Mouse (Mus musculus) spleen, embryonic (tissue): Measurements from ENCODE around the gene Top2a.

Source experiments
- CTCF ChIA-PET: fragments of 350-600 bp; sonication (Branson Sonifier 250); formaldehyde crosslinking; loops from one replicate; lab custom pipeline; 2022; lab: Charles Lee

Gene Top2a

GRCm38 (mm10) chr11:98968716-98969495 is 55.1 kb downstream of the Top2a start:
- CTCF ChIA-PET = interaction anchor here (0.5 to 0.9 kb wide), 3 partner anchors 16 to 179 kb away, joined by 6 to 7 read pairs (median 6); no protein-coding TSS in a partner anchor

DNA sequence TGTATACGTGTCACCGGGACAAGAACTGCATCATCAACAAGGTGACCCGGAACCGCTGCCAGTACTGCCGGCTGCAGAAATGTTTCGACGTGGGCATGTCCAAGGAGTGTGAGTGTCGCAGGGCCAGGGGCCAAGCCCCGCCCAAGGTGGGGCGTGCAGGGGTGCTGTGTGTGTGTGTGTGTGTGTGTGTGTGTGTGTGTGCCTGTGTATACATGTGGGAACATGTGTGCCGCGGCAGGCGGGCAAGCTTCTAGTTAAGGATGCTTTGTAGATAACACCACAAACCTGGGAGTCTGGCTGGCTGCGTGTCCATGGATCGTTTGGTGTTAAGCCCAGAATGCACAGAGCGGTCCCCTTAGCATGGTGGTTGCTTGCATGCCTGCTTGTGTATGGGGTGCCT is 55.9 kb downstream of the Top2a start:
- CTCF ChIA-PET = interaction anchor here (0.8 to 1.0 kb wide), 2 partner anchors 26 to 49 kb away, joined by 3 read pairs; no protein-coding TSS in a partner anchor

GRCm38 (mm10) chr11:98966499-98967141 is 57.4 kb downstream of the Top2a start:
- CTCF ChIA-PET = interaction anchor here (0.5 to 1.7 kb wide), 5 partner anchors 8 to 238 kb away, joined by 3 to 10 read pairs (median 4); no protein-coding TSS in a partner anchor

DNA sequence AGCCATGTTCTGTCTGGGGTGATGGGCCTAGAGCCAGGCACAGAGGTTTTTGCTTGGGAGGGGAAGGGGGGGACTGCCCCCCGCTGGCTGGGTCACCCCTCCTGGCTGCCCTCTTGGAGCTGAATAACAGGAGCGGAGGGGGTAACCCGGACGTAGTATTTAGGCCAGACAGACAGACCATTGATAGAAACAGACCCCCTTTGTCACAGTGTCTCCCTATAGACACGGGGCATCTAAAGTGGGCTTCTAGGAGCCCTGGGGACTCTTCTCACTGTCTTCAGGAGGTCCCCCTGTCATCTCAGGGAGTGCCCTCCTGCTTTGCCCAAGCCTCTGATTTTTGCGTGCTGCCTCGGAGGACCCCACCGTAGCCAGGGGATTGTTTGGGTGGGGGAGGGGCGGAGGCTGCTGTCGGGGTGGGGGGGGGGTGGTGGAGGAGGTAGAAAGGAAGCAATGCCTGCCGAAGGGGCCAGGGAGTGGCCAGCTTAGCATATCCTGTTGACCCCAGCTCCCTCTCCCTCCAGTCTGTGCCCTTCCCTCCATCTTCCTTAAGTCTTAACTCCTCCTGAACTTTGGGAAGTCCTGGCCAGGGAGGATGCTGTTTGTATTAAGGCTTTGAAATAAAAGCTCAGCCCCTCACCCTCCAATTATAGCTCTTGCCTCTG is 58.4 kb downstream of the Top2a start:
- CTCF ChIA-PET = interaction anchor here (0.5 to 1.7 kb wide), 3 partner anchors 15 to 33 kb away, joined by 3 to 5 read pairs (median 4); no protein-coding TSS in a partner anchor

GRCm38 (mm10) chr11:98964616-98965415 is 59.2 kb downstream of the Top2a start:
- CTCF ChIA-PET = interaction anchor here (0.5 to 1.7 kb wide), 3 partner anchors 7 to 16 kb away, joined by 3 to 5 read pairs (median 4); no protein-coding TSS in a partner anchor

GRCm38 (mm10) chr11:98964201-98964615 is 59.8 kb downstream of the Top2a start:
- CTCF ChIA-PET = interaction anchor here (1.0 kb wide), 3 partner anchors 8 to 26 kb away, joined by 3 to 4 read pairs (median 3); no protein-coding TSS in a partner anchor

- CTCF ChIA-PET = interaction anchor here (0.6 to 1.7 kb wide), 5 partner anchors 9 to 1942 kb away, joined by 3 to 5 read pairs (median 3); no protein-coding TSS in a partner anchor
Measured at GRCm38 (mm10) chr11:98963191-98964021, 60.6 kb downstream of the Top2a start.

DNA sequence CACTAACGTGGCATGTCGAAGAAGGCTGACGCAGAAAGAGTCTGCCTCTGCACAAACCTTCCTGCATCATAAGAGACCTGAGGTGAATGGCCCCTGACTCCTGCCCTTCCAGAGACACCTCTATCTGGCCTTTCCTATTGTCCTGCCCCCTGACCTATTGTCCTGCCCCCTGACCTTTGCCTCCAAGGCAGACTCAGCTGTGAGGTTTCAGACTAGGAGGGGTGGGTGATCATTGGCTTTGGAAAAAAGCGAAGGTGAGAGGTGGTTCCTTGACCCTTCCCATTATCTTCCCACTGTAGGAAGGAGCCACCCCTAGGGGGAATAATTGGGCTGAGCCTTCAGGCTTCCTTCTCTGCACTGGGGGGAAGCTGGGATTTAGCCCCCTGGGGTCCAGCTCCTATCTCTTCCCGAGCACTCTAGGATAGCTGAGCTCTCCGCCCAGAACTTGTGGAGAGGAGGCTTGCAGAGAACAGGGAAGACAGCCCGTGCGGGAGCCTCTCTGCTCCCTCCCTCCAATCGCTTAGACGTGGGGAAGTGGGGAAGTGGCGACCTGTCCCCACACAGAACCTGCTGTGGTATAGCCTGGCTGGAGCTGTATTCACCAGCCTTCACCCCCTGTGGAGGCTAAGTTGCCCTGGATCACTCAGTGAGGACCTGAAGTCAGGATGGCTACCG is 61.4 kb downstream of the Top2a start:
- CTCF ChIA-PET = interaction anchor here (0.6 to 1.8 kb wide), 3 partner anchors 13 to 1941 kb away, joined by 3 to 5 read pairs (median 3); no protein-coding TSS in a partner anchor

GRCm38 (mm10) chr11:98961766-98962165 is 62.2 kb downstream of the Top2a start:
- CTCF ChIA-PET = interaction anchor here (1.7 to 1.8 kb wide), 2 partner anchors 12 to 28 kb away, joined by 3 read pairs; no protein-coding TSS in a partner anchor

DNA sequence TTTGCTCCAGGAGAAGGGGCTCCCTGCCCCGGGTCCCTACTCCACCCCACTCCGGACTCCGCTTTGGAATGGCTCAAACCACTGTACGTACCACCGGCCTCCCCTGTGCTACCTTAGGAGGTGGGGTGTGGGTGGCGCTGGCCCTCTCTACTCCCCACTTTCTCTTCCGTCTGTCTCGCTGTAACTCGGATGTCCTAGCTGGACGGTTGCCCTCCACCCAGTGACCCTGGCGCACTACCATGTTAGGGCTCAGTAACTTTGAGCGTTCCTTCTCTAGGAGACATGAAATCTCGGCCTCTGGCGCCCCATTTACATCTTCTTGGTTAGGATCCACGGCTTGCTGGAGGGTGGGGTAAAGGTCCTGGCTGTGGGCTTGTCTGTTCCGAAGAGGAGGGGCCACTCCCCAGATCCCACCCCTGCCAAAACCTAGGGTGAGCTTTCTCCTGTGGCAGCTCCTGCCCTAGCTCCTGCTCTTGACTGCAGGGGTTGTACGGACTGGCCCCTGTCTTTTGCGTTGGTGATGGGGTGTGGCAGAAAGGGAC is 62.9 kb downstream of the Top2a start:
- CTCF ChIA-PET = interaction anchor here (1.8 kb wide), 1 partner anchor 12 kb away, joined by 3 read pairs; no protein-coding TSS in a partner anchor

- CTCF ChIA-PET = interaction anchor here (1.8 kb wide), 1 partner anchor 11 kb away, joined by 3 read pairs; no protein-coding TSS in a partner anchor
Measured at GRCm38 (mm10) chr11:98960313-98960906, 63.6 kb downstream of the Top2a start.

DNA sequence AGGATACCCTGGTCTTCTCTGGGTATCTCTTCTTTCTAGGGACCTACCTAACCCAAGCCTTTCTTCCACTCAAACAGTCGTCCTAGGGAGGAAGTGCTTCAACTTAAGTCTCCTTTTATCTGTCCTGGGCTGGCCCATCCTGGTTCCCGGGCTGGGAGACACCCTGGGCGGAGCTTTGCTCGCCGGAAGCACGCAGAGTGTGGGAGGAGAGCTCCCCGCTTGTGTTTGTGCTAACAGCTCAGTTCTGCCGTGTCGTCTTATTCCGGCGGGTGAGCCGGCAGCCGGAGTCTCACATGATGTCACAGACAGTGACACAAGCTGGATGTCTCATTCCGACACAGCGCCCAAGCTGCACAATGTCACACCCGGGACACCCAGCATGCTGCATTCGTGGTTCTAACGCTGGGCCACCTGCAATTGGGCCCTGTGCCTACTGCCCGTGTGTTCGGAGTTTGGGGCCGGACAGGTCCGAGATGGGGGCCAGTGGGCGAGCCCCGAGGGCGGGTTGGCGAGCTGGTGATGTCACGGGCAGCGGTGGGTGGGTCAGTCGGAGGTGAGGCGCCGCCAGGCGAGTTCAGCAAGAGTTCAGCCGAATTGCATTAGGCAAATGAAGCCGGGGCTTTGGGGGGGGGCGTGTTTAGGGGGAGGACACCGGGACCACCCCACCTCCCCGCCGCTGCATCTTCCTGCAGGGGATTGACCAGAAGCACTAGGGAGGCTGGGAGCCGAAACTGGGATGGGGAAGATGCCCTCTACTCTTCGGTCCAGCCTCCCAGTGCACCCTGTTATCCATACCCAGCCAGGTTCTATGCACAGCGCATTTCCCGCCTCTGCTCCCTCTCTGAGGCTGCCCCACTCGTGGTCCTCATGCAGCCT is 64.3 kb downstream of the Top2a start:
- CTCF ChIA-PET = interaction anchor here (1.7 kb wide), 1 partner anchor 7 kb away, joined by 3 read pairs; no protein-coding TSS in a partner anchor

- CTCF ChIA-PET = interaction anchor here (0.6 kb wide), 1 partner anchor 9 kb away, joined by 4 read pairs; no protein-coding TSS in a partner anchor
Measured at GRCm38 (mm10) chr11:98956340-98956739, 67.6 kb downstream of the Top2a start.

GRCm38 (mm10) chr11:98955707-98956235 is 68.2 kb downstream of the Top2a start:
- CTCF ChIA-PET = interaction anchor here (0.5 to 2.4 kb wide), 4 partner anchors 8 to 48 kb away, joined by 3 to 12 read pairs (median 4); partner anchors contain the start of gene Cdc6

GRCm38 (mm10) chr11:98954801-98955706 is 68.9 kb downstream of the Top2a start:
- CTCF ChIA-PET = interaction anchor here (0.5 to 2.4 kb wide), 7 partner anchors 10 to 1444 kb away, joined by 3 to 12 read pairs (median 3); partner anchors contain the start of gene Cdc6
